Mouse (Mus musculus): ENCODE measurements around the gene Olfr1499. TPM values are rescaled to one million over a fixed set of nuclear protein-coding genes. Genes with fewer than 3 reads are reported as not detected.

The Olfr1499 gene
- polyA plus RNA-seq, 1 experiment from 2014 or later = not detected

DNA sequence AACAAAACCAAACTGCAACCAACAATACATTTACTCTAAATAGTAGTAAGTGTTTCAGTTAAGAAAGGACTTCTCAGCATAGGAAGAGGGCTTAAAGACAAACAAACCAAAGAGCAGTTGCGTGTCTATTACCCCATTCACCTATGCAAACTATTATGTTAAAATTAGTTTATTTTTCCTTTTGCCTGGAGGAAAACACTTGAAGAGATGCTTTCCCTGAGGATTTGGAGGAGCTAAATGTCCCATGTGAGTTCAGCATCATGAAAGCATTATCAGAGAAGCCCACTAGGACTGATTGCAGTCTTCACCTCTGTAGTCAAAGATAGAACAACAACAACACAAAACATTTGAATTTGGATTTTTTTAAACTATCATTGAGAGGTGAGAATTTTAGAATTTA, 41.7 kb downstream of the Olfr1499 start, which contains the start of gene Olfr1496:
Gene Olfr1496 (plus strand): TSS at position 301 of the 400 bp plus-strand sequence.
- no peaks in the 10 kb centered on the region for H3K4me1 ChIP-seq (ENCODE audit: control insufficient read depth, insufficient read depth, low read length)
- no peak within 1 kb of the TSS for H3K4me2 ChIP-seq (ENCODE audit: low read depth, low read length)
- H3K27me3 ChIP-seq (replicated peaks; ENCODE audit: control insufficient read depth, insufficient read depth, low read length) = no peaks in the 10 kb centered on the region
- H3K4me3 ChIP-seq (ENCODE audit: low read length) = no peak within 1 kb of the TSS
- no peak for ATAC-seq
- no peaks in the 10 kb centered on the region for H3K36me3 ChIP-seq (ENCODE audit: control insufficient read depth, insufficient read depth, low read length)
- no peak within 1 kb of the TSS for H3K27ac ChIP-seq (ENCODE audit: low read length)
- no peak within 1 kb of the TSS for H3K9ac ChIP-seq (ENCODE audit: low read depth, low read length)
- H3K9me3 ChIP-seq (ENCODE audit: control insufficient read depth, low read length) = no peaks in the 10 kb centered on the region
- WGBS = 88% methylated on average over 1 of the region's 1 CpGs

DNA sequence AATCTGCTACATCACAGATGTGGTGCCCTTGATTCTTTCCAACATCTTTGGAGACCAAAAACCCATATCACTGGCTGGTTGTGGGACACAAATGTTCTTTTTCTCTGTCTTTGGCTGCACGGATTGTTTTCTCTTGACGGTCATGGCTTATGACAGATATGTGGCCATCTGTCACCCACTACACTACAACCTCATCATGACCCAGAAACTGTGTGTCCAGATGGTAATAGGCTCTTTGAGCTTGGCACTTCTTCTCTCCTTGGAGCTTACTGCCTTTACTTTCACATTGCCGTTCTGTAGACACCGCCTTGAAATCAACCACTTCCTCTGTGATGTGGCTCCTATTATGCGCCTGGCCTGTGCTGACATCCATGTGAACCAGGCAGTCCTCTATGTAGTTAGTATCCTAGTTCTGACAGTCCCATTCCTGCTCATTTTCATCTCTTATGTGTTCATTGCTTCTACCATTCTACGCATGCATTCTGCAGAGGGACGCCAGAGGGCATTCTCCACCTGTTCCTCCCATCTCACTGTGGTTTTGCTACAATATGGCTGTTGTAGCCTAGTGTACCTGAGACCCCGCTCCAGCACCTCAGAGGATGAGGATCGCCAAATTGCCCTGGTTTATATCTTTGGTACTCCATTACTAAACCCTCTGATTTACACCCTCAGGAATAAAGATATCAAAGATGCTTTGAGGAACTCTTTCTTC, 50.5 kb downstream of the Olfr1499 start:
- H3K9ac ChIP-seq (ENCODE audit: low read depth, low read length) = no peak overlapping the region
- no peaks in the 10 kb centered on the region for H3K36me3 ChIP-seq (ENCODE audit: control insufficient read depth, insufficient read depth, low read length)
- no peaks in the 10 kb centered on the region for H3K9me3 ChIP-seq (ENCODE audit: control insufficient read depth, low read length)
- H3K27me3 ChIP-seq (replicated peaks; ENCODE audit: control insufficient read depth, insufficient read depth, low read length) = no peaks in the 10 kb centered on the region
- H3K4me3 ChIP-seq (ENCODE audit: low read length) = no peak overlapping the region
- no peak overlapping the region for H3K4me2 ChIP-seq (ENCODE audit: low read depth, low read length)
- no peak for ATAC-seq
- H3K4me1 ChIP-seq (ENCODE audit: control insufficient read depth, insufficient read depth, low read length) = no peaks in the 10 kb centered on the region
- H3K27ac ChIP-seq (ENCODE audit: low read length) = no peak overlapping the region
- WGBS = 93% methylated on average over 9 of the region's 9 CpGs

DNA sequence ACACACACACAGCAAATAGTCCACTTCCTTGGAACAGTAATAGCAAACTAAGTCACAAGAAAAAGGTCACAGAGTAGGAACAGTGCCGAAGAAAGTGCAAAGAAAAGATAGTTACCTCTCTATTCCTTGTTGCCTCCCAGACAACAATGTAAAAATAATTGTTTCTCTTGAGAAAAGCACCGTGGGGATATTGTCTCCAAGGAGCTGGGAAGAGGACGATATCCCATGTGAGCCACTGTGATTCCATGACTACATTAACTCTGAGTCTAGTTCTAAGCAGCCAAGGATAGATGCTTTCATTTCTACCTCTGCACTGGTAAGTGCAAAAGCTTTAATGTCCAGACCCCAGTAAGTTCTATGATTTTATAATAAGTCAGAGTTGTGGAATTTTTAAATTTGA, 54.9 kb downstream of the Olfr1499 start, which contains the start of gene Olfr1495:
Gene Olfr1495 (plus strand): TSS at position 301 of the 400 bp plus-strand sequence.
- ATAC-seq = no peak
- Histone ChIP-seq H3K4me1 (ENCODE audit: control insufficient read depth, insufficient read depth, low read length) (no peaks in the 10 kb centered on the region), H3K9me3 (ENCODE audit: control insufficient read depth, low read length) (no peaks in the 10 kb centered on the region), H3K4me2 (ENCODE audit: low read depth, low read length) (no peak within 1 kb of the TSS), H3K9ac (ENCODE audit: low read depth, low read length) (no peak within 1 kb of the TSS), H3K4me3 (ENCODE audit: low read length) (no peak within 1 kb of the TSS), H3K27me3 (replicated peaks; ENCODE audit: control insufficient read depth, insufficient read depth, low read length) (no peaks in the 10 kb centered on the region), H3K27ac (ENCODE audit: low read length) (no peak within 1 kb of the TSS), H3K36me3 (ENCODE audit: control insufficient read depth, insufficient read depth, low read length) (no peaks in the 10 kb centered on the region)
- WGBS = 87% methylated on average over 3 of the region's 3 CpGs

Other genes with a start within 250 kb of the Olfr1499 start
- gene Olfr1484, start 235.9 kb downstream of the Olfr1499 start, polyA plus RNA-seq (2015; fragmentation: Nextera tagmentation; extraction: Ambion mirVana) = not detected in 2 replicates
- not detected in 2 replicates for gene Olfr1487, start 202.1 kb downstream of the Olfr1499 start, polyA plus RNA-seq (2015; fragmentation: Nextera tagmentation; extraction: Ambion mirVana)
- gene Olfr1489, start 187.8 kb downstream of the Olfr1499 start, polyA plus RNA-seq (2015; fragmentation: Nextera tagmentation; extraction: Ambion mirVana) = not detected in 2 replicates
- gene Olfr1490, start 168.4 kb downstream of the Olfr1499 start, polyA plus RNA-seq (2015; fragmentation: Nextera tagmentation; extraction: Ambion mirVana) = not detected in 2 replicates
- gene Olfr1491, start 122.2 kb downstream of the Olfr1499 start, polyA plus RNA-seq (2015; fragmentation: Nextera tagmentation; extraction: Ambion mirVana) = not detected in 2 replicates
- gene Olfr1493-ps1, start 96.2 kb downstream of the Olfr1499 start, polyA plus RNA-seq (2015; fragmentation: Nextera tagmentation; extraction: Ambion mirVana) = not detected in 2 replicates
- not detected in 2 replicates for gene Olfr1494, start 79.7 kb downstream of the Olfr1499 start, polyA plus RNA-seq (2015; fragmentation: Nextera tagmentation; extraction: Ambion mirVana)
- gene Olfr1495, start 54.8 kb downstream of the Olfr1499 start, polyA plus RNA-seq (2015; fragmentation: Nextera tagmentation; extraction: Ambion mirVana) = not detected in 2 replicates
- gene Olfr1496, start 41.6 kb downstream of the Olfr1499 start, polyA plus RNA-seq (2015; fragmentation: Nextera tagmentation; extraction: Ambion mirVana) = not detected in 2 replicates
- not detected in 2 replicates for gene Olfr1497, start 21.2 kb downstream of the Olfr1499 start, polyA plus RNA-seq (2015; fragmentation: Nextera tagmentation; extraction: Ambion mirVana)
- gene Olfr1500, start 11.0 kb upstream of the Olfr1499 start, polyA plus RNA-seq (2015; fragmentation: Nextera tagmentation; extraction: Ambion mirVana) = not detected in 2 replicates
- gene Olfr1501, start 31.2 kb upstream of the Olfr1499 start, polyA plus RNA-seq (2015; fragmentation: Nextera tagmentation; extraction: Ambion mirVana) = not detected in 2 replicates
- gene Olfr1502, start 42.3 kb upstream of the Olfr1499 start, polyA plus RNA-seq (2015; fragmentation: Nextera tagmentation; extraction: Ambion mirVana) = not detected in 2 replicates
- gene Olfr1504, start 78.5 kb upstream of the Olfr1499 start, polyA plus RNA-seq (2015; fragmentation: Nextera tagmentation; extraction: Ambion mirVana) = not detected in 2 replicates
- gene Olfr1505, start 94.1 kb upstream of the Olfr1499 start, polyA plus RNA-seq (2015; fragmentation: Nextera tagmentation; extraction: Ambion mirVana) = not detected in 2 replicates

Data from intestine, embryonic 16.5 days (tissue).